Mouse (Mus musculus) embryonic facial prominence, embryonic 13.5 days (tissue): ENCODE data around the gene Grin2a. TPM values are rescaled to one million over a fixed set of nuclear protein-coding genes. Genes with fewer than 3 reads are reported as not detected.

ENCODE experiments used
- ATAC-seq: fragments of 200-750 bp; cut with Nextera tagmentation; 2 replicates; pipeline ENCODE4 v1.8.0; 2017; ENCODE audit warnings: low read depth; ENCODE audit not compliant: insufficient number of reproducible peaks, insufficient read depth, low FRiP score, low TSS enrichment
- H3K27ac ChIP-seq: fragments of 300-500 bp; sonication (generic); 2 replicates; pipeline ENCODE4 v1.5.1; 2015; ENCODE audit warnings: moderate library complexity, mild to moderate bottlenecking, inconsistent platforms
- H3K27me3 ChIP-seq: fragments of 300-500 bp; sonication (generic); 2 replicates; pipeline ENCODE4 v1.6.1; 2015; ENCODE audit warnings: mild to moderate bottlenecking, inconsistent platforms
- H3K36me3 ChIP-seq: fragments of 300-500 bp; sonication (generic); 2 replicates; pipeline ENCODE4 v1.6.1; 2015; ENCODE audit warnings: mild to moderate bottlenecking, inconsistent platforms
- H3K4me1 ChIP-seq: fragments of 300-500 bp; sonication (generic); 2 replicates; pipeline ENCODE4 v1.6.1; 2015; ENCODE audit warnings: inconsistent platforms
- H3K4me2 ChIP-seq: fragments of 300-500 bp; sonication (generic); 2 replicates; pipeline ENCODE4 v1.6.1; 2015; ENCODE audit warnings: moderate library complexity, mild to moderate bottlenecking, inconsistent platforms
- H3K4me3 ChIP-seq: fragments of 300-500 bp; sonication (generic); 2 replicates; pipeline ENCODE4 v1.5.1; 2015; ENCODE audit warnings: mild to moderate bottlenecking, inconsistent platforms
- H3K9ac ChIP-seq: fragments of 300-500 bp; sonication (generic); 2 replicates; pipeline ENCODE4 v1.6.1; 2015; ENCODE audit warnings: mild to moderate bottlenecking, inconsistent platforms
- H3K9me3 ChIP-seq: fragments of 300-500 bp; sonication (generic); 2 replicates; pipeline ENCODE4 v1.6.1; 2016; ENCODE audit warnings: inconsistent platforms
- WGBS: fragments of 180-500 bp; shearing (Covaris S2); methylation state at CpG from one replicate; pipeline ENCODE4 v1.1.7; 2015; ENCODE audit warnings: mixed read lengths; 5-methylcytosine and 5-hydroxymethylcytosine counted together
- polyA plus RNA-seq: library from polyadenylated mRNA; unstranded; fragments of >200 nt; fragmentation: Nextera tagmentation; extraction: Ambion mirVana; gene quantifications from 2 replicates; pipeline ENCODE4 v1.2.1, GENCODE M21; 2015

The Grin2a gene
- polyA plus RNA-seq, 1 experiment from 2014 or later = 1.3 TPM

DNA sequence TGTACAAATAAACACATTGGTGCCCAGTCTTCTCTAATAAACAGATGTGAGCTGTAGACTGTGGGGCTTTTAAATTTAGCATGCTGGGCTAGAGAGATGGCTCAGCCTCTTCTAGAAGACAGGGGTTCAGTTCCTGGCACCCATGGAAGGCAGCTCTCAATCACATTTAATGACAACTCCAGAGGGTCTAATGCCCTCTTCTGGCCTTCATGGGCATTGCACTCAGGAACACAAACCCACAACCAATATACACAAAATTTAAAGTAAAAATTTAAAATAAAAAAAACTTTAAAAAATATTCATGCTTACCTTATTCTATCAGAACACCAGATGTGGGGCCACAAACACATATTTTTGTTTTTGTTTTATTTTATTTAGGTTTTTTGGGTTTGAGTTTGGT lies 2.6 kb upstream of the Grin2a start:
- H3K9me3 ChIP-seq = no peaks in the 10 kb centered on the region
- no peak overlapping the region for H3K9ac ChIP-seq
- H3K27ac ChIP-seq = no peak overlapping the region
- no peak overlapping the region for H3K4me3 ChIP-seq
- H3K4me1 ChIP-seq = peaks cover 26% of the 10 kb centered on the region
- no peak overlapping the region for H3K4me2 ChIP-seq
- ATAC-seq = no peak
- no peaks in the 10 kb centered on the region for H3K36me3 ChIP-seq
- H3K27me3 ChIP-seq = peaks cover 48% of the 10 kb centered on the region

DNA sequence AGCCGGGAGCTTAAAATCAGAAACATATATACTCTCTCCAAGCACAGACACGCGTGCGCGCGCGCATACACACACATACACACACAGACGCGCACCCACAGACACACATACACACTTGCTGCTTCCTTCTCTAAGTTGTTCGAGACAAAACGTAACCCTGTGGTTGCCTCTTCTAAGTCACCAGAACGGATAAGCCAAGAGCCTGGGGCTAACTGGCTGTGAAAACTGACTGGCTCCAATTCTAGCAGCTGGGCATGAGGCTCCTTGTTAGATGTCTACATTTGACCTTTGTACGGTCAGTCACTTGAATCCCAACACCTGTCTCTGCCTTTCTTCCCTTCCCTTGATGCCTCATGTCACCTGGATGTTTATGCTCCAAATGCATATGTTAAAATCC lies 452 bp upstream of the Grin2a start:
- Histone ChIP-seq H3K4me1 (peaks cover 32% of the 10 kb centered on the region), H3K36me3 (no peaks in the 10 kb centered on the region), H3K9me3 (no peaks in the 10 kb centered on the region), H3K27me3 (peaks cover 69% of the 10 kb centered on the region), H3K4me3 (peak overlapping the region; percentile 44), H3K9ac (no peak overlapping the region), H3K4me2 (peak overlapping the region; percentile 78), H3K27ac (no peak overlapping the region)
- WGBS = 19% methylated on average over 13 of the region's 13 CpGs
- no peak for ATAC-seq

DNA sequence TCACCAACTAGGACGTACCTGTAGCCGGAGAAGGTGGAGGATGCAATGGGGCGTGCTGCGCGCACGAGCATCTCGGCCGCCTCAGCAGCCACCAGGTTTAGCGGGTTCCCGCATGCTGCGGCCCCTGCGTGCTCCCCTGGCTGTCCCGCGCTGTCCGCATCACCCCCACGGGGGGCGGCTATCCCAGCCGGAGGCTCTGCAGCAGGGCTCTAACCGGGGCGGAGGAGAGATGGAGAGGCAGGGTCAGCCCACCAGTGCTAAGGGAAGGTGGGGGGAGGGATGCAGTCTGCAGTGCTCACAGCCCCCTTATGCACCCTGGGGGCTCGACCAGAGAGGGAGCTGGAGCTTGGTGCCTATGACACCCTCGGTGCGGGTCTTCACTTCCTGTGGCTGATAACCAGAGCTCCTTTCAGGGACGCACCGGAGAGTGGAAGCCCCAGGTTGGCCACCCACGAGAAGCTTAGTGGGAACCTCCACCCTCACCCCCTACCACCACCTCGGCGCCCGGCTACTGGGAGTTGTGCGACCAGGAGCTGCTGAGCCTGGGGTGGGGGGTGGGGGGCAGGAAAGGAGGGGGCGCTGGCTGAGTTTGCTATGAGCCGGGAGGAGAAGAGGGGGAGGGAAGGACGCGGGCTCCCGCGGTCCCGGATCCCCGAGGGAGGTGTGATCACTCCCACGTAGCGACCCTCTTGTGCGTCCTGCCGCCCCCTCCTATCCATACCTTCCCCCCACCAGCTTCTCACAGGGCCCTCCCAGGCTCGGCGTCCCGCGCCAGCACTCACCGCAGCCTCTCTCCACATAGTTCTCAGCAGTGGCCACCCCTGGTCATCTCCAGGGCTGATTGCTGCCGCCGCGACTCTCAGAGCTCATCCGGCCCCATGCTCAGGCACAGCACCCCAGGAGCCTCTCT lies 1.1 kb downstream of the Grin2a start:
- peaks cover 32% of the 10 kb centered on the region for H3K4me1 ChIP-seq
- ATAC-seq = no peak
- no peak overlapping the region for H3K27ac ChIP-seq
- H3K4me2 ChIP-seq = peak overlapping the region; percentile 78
- no peaks in the 10 kb centered on the region for H3K36me3 ChIP-seq
- peaks cover 82% of the 10 kb centered on the region for H3K27me3 ChIP-seq
- peak overlapping the region; percentile 57 for H3K9ac ChIP-seq
- H3K9me3 ChIP-seq = no peaks in the 10 kb centered on the region
- peak overlapping the region; percentile 44 for H3K4me3 ChIP-seq
- WGBS = under 1% methylated on average over 48 of the region's 51 CpGs

DNA sequence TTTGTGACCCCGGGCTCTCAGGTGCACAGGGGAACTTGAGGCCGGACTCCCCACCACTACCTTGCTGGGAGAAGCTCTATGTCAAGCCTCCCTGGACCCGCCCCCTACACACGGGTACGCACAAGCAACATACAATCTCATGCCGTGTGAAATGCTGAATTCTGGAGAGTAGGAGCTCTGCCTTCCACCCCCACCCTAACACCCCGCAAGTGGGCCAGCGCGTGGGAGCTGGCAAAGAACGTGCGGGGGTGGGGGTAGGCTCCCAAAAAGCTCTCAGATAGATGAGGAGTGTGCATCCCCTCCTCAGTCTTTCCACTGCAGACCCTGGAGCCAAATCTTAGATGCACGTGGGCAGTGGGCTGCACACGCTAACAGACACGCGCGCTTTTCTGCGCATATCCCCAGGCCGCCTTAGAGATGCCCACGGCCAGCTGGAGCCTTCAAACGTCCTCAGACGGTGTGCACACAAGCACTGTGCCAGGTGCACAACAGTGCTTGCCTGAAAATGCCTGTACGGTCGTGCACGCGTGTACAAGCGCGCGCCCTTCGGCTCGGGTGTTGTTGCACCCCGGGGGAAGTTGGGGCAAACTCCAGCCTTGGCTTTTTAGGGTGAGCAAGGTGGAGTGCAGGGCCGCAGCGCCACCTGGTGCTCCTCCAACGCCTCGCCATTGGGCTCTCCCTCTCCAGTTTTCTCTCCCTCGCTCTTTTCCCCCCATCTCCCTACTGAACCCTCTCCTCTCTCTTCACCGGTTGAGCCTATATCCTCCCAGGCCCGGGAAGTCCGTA lies 1.9 kb downstream of the Grin2a start:
- H3K4me1 ChIP-seq = peaks cover 32% of the 10 kb centered on the region
- peak overlapping the region; percentile 44 for H3K4me3 ChIP-seq
- H3K27ac ChIP-seq = no peak overlapping the region
- peak; percentile 40; the same call in 1 of the 2 replicates for ATAC-seq
- peaks cover 82% of the 10 kb centered on the region for H3K27me3 ChIP-seq
- WGBS = 1% methylated on average over 39 of the region's 39 CpGs
- no peaks in the 10 kb centered on the region for H3K36me3 ChIP-seq
- peak overlapping the region; percentile 78 for H3K4me2 ChIP-seq
- no peaks in the 10 kb centered on the region for H3K9me3 ChIP-seq
- H3K9ac ChIP-seq = peak overlapping the region; percentile 57

DNA sequence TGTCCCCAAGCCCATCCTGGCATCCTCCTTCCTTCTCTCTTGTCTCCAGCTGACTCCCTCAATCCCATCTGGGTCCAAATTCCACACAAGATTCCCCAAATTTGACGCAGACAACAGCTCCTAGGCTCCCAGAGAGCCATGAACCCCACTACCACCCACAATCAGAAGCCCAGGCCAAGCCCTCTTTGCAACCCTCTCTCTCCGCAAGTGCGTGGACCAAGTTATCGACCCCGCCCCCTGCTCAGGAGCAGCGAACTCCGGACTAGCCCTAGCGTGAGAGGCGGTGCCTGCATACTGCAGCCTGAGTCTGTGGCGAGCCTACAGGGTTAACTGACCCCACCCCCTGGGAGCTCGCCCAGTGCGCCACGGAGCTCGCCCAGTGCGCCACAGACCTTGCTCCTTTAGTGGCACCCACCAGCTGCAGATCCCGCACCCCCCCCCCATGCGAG lies 2.6 kb downstream of the Grin2a start:
- Histone ChIP-seq H3K9me3 (no peaks in the 10 kb centered on the region), H3K4me1 (peaks cover 32% of the 10 kb centered on the region), H3K27me3 (peaks cover 81% of the 10 kb centered on the region), H3K4me2 (peak overlapping the region; percentile 78), H3K27ac (no peak overlapping the region), H3K9ac (0 out of 2 replicates have a peak overlapping the region, but pooled peaks have one; percentile 27), H3K36me3 (no peaks in the 10 kb centered on the region), H3K4me3 (peak overlapping the region; percentile 44)
- no peak for ATAC-seq
- WGBS = 1% methylated on average over 17 of the region's 17 CpGs

DNA sequence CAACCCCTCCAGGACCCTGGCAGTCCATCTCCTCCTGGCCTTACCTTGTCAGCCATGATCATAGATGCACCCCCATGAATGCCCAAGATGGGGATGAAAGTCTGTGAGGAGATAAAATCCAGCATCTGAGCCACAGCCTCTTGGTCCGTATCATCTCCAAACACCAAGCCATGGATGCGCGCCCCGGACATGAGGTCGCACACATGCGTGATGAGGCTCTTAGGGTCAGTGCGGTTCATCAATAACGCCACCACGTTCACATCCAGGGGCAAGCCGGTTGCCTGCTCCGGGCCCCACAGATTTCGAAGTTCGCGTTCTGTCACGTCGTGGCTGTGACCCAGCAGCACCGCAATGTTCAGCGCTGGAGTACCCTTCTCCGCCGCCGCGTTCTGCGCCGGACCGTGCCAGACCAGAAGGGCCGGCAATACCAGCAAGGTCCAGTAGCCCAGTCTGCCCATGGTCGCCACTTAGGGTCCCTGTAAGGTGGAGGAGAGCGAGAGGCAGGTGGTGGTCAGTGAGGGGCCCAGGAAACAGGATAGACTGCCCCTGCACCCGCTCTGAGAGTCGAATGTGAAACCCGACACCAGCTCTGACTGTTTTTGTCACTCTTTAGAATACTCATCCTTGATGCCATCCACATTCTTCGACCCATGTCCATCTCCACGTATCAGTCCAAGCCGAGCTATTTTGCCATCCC lies 3.1 kb downstream of the Grin2a start:
- H3K4me1 ChIP-seq = peaks cover 32% of the 10 kb centered on the region
- no peaks in the 10 kb centered on the region for H3K36me3 ChIP-seq
- H3K9ac ChIP-seq = no peak overlapping the region
- H3K4me2 ChIP-seq = peak overlapping the region; percentile 78
- peaks cover 77% of the 10 kb centered on the region for H3K27me3 ChIP-seq
- WGBS = 17% methylated on average over 34 of the region's 34 CpGs
- ATAC-seq = no peak
- H3K9me3 ChIP-seq = no peaks in the 10 kb centered on the region
- no peak overlapping the region for H3K27ac ChIP-seq
- peak overlapping the region; percentile 44; the same call in 1 of the 2 replicates for H3K4me3 ChIP-seq

DNA sequence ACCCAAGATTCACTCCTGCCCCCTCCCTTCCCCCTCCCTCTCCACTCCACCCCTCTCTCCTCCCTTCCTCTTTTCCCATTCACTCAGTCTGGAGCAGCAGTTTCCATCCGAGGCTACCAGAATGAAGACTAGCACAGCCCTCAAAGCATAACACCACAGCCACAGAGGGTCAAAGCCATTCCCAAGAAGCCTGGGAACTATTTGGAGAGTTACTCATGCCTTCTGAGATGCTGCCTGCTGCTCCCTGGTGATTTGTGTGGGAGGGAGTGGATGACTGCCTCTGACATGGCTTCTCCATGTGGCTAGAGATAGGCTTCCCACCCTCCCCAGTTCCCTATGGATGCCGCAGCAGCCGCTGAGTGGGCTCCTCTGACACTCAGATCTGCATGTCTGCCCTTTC lies 10.3 kb downstream of the Grin2a start:
- Histone ChIP-seq H3K9me3 (no peaks in the 10 kb centered on the region), H3K4me1 (no peaks in the 10 kb centered on the region), H3K36me3 (no peaks in the 10 kb centered on the region), H3K4me3 (no peak overlapping the region), H3K27me3 (peaks cover 6% of the 10 kb centered on the region; the same call in 1 of the 2 replicates), H3K4me2 (no peak overlapping the region), H3K27ac (no peak overlapping the region), H3K9ac (no peak overlapping the region)
- ATAC-seq = no peak
- WGBS = 75% methylated on average over 3 of the region's 3 CpGs

DNA sequence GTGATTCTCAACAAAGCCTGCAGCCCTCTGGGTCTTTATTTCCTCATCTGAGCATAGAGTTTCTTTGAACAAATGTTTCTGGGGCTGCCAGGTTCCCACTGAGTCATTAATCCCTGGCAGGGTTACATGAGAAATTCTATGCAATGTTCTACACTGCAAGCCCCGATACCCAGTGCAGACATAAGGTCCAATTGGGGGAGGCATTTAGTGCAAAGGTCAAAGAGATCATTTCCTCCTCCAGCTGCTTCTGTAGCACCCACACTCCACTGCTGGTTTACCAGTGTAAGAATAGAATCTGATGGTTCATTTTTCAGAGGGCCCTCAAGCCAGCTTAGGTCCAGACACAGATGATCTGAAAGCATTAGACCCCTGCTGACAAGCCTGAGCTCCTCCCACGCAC lies 14.7 kb downstream of the Grin2a start:
- no peak overlapping the region for H3K27ac ChIP-seq
- WGBS = 53% methylated on average over 2 of the region's 2 CpGs
- no peak overlapping the region for H3K4me2 ChIP-seq
- no peaks in the 10 kb centered on the region for H3K27me3 ChIP-seq
- H3K36me3 ChIP-seq = no peaks in the 10 kb centered on the region
- H3K9me3 ChIP-seq = no peaks in the 10 kb centered on the region
- no peak overlapping the region for H3K9ac ChIP-seq
- H3K4me3 ChIP-seq = no peak overlapping the region
- H3K4me1 ChIP-seq = no peaks in the 10 kb centered on the region
- ATAC-seq = no peak

DNA sequence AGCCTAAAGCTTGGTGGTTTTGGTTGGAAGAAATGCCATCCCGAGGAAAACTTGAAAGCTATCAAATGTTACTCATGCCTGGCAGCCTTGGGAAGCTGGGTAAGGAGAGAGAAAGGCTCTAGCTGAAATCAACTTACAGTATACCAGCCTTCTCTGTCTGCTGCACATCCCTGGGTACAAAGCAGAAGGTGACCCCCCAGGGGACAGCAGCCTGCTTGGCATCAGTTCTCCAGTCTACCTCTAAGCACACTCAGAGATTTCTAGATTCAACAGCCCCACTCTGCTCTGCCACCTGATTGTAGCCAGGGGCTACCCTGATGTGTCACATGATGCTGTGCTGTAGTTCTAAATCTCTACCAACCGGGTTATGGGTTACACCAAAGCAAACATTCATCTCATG lies 17.2 kb downstream of the Grin2a start:
- no peaks in the 10 kb centered on the region for H3K9me3 ChIP-seq
- H3K27ac ChIP-seq = no peak overlapping the region
- no peak overlapping the region for H3K4me3 ChIP-seq
- no peak overlapping the region for H3K9ac ChIP-seq
- no peaks in the 10 kb centered on the region for H3K4me1 ChIP-seq
- H3K4me2 ChIP-seq = no peak overlapping the region
- WGBS = 74% methylated on average over 2 of the region's 2 CpGs
- no peaks in the 10 kb centered on the region for H3K27me3 ChIP-seq
- ATAC-seq = no peak
- no peaks in the 10 kb centered on the region for H3K36me3 ChIP-seq

DNA sequence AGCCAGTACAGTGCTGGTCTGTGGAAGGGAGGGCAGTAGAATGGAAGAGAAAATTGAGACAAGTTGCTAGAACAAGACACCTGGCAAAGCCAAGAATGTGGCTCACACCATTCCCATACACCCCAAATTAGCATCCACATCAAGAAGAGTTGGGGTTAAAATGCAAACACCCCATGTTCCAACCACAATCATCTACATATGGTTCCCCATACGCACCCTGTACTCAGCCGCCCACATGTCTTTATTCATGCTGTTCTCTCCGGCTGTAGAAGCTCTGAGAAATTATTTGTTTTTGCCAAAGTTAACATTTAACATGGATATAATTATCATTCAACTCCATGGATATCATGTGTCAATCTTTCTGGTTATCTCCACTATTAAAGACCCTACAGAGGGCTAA lies 22.7 kb downstream of the Grin2a start:
- 63% methylated on average over 3 of the region's 3 CpGs for WGBS
- ATAC-seq = no peak
- H3K27ac ChIP-seq = no peak overlapping the region
- no peaks in the 10 kb centered on the region for H3K27me3 ChIP-seq
- H3K36me3 ChIP-seq = no peaks in the 10 kb centered on the region
- no peak overlapping the region for H3K4me2 ChIP-seq
- no peaks in the 10 kb centered on the region for H3K9me3 ChIP-seq
- H3K4me1 ChIP-seq = no peaks in the 10 kb centered on the region
- no peak overlapping the region for H3K9ac ChIP-seq
- no peak overlapping the region for H3K4me3 ChIP-seq

DNA sequence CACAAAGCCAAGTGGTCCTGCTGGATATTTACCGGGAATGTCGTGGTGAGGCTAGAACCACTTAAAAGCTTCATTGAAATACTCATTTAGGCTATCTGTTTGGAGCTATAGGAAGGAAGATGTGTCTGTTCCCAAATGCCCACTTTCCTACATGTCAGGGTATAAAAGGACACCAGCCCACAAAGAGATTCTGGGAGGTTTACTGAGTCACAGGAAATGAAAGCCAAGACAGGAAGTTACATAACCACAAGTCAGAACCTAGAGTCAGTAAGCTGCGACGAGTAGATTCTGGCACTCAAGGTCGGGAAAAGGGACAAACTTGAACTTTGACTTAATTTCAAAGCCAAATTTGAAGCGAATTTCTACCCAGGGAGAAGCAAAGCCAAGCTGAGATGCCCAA lies 30.9 kb downstream of the Grin2a start:
- Histone ChIP-seq H3K9ac (no peak overlapping the region), H3K4me1 (no peaks in the 10 kb centered on the region), H3K4me2 (no peak overlapping the region), H3K9me3 (no peaks in the 10 kb centered on the region), H3K36me3 (no peaks in the 10 kb centered on the region), H3K27ac (no peak overlapping the region), H3K27me3 (no peaks in the 10 kb centered on the region), H3K4me3 (no peak overlapping the region)
- 77% methylated on average over 6 of the region's 6 CpGs for WGBS
- no peak for ATAC-seq
